Mouse (Mus musculus) inflammation-experienced regulatory T-cells, adult 6 months (primary cell): ENCODE results near the gene Bloc1s6. TPM values are rescaled to one million over a fixed set of nuclear protein-coding genes. Genes with fewer than 3 reads are reported as not detected.

Experiments used
- ATAC-seq: one replicate; pipeline ENCODE4 v1.8.0; 2017
- polyA plus RNA-seq, 3 experiments: library from polyadenylated mRNA; unstranded; fragments of 100-300 nt; shearing (Covaris generic); gene quantifications; one replicate each; pipeline ENCODE4 v1.2.1; 2017

Bloc1s6 gene
- polyA plus RNA-seq, 3 experiments from 2014 or later = 41.1 to 56.1 (median 46.3) TPM

- peak; percentile 85 for ATAC-seq
Measured at GRCm38 (mm10) chr2:122765071-122765793, 26.9 kb downstream of the Bloc1s6 start, which contains the start of gene Sqor. TSS of gene Sqor (plus strand) at chr2:122765237.

DNA sequence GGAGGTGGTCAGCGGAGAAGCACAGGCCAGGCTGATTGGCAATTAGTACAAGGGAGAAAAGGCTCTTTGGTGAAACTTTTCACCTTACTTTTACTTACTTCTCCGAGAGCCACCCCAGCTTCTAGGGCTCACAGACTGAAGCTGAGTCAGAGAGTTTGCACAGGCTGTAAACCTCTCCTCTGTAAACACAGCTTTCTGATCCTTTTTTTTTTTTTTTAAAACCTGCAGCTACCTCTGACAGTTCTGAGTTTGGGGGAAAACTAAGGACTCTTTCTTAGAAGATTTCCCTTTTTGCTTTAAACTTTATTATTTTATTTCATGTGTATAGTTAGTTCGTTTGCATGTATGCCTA lies 27.5 kb downstream of the Bloc1s6 start:
- no peak for ATAC-seq

GRCm38 (mm10) chr2:122771002-122771401 lies 32.7 kb downstream of the Bloc1s6 start:
- ATAC-seq = no peak

GRCm38 (mm10) chr2:122772899-122773298 lies 34.6 kb downstream of the Bloc1s6 start:
- no peak for ATAC-seq

- no peak for ATAC-seq
Measured at GRCm38 (mm10) chr2:122775491-122775890, 37.2 kb downstream of the Bloc1s6 start.

DNA sequence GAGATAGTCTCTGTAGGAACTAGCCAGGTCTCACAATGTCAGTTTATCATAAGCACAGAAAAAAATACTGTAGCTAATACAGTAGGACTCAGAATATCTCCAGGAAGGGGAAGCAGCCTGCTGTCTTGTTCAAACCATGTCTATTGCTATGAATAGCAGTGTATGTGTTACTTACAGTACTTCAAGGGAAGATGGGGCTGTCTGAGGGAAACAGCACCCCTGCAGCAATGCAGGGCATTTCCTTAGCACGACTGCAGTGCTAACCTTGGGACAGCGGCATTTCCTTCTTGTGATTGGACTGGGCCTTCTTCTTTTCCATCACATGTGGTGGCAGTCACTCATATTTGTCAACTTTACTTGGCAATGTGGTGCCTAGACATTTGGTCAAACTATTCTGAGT lies 38.5 kb downstream of the Bloc1s6 start:
- ATAC-seq = no peak

GRCm38 (mm10) chr2:122779967-122780366 lies 41.7 kb downstream of the Bloc1s6 start:
- no peak for ATAC-seq

- ATAC-seq = no peak
Measured at GRCm38 (mm10) chr2:122780447-122780846, 42.1 kb downstream of the Bloc1s6 start.

GRCm38 (mm10) chr2:122781590-122782356 lies 43.5 kb downstream of the Bloc1s6 start:
- no peak for ATAC-seq

DNA sequence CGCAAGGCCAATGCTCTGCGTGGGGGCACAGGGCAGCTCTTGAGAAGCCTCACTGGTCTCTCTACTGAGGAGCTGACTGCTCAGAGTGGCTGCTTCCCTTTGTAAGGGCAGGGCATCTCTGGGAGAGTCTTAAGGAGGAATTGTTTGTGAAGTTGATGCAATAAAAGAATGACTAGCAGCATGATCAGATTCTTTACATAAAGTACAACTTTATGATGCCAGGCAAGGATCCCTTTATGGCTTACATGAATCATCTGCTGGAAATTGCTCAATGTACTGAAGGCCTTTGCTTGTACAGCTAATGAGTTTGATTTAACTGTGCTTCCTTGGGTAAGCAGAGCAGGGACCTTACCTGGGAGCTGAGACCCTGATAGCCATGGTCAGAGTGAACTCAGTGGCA lies 45.4 kb downstream of the Bloc1s6 start:
- no peak for ATAC-seq

DNA sequence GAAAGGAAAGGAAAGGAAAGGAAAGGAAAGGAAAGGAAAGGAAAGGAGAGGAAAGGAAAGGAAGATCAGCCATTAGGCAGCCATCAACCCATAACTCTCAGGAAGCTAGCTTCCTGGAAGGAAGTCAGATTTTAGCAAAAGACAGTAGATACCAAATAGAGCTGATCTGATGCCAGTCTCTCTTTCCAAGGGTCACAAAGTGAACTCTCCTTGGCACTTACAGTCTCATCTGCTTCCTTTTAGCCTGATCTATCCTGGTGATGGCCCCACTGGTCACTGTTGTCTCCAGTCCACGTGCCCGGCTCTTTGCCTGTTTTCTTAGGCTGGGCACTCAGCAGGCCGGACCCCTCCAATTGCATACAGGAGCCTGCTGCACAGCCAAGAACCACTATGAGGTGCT lies 46.4 kb downstream of the Bloc1s6 start:
- ATAC-seq = no peak

DNA sequence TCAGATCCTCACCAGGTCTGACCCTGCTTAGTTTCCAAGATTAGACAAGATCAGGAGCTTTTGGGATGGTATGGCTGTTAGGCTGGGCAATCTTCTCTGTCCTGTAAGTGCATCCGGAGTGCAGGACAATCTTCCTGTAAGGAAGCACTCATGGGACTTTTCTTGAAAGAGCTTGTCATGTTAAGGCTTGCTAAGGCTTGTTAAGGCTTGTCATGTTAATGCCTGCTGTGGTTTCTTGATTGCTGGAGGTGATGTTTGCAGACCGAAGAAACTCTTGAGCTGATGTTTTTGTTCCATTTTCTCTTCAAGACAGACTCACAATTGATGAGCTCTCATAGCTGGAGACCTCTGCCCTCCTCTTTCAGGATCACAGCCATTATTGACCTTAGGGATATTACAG lies 47.9 kb downstream of the Bloc1s6 start:
- ATAC-seq = no peak

- no peak for ATAC-seq
Measured at GRCm38 (mm10) chr2:122789311-122789710, 51.0 kb downstream of the Bloc1s6 start.

DNA sequence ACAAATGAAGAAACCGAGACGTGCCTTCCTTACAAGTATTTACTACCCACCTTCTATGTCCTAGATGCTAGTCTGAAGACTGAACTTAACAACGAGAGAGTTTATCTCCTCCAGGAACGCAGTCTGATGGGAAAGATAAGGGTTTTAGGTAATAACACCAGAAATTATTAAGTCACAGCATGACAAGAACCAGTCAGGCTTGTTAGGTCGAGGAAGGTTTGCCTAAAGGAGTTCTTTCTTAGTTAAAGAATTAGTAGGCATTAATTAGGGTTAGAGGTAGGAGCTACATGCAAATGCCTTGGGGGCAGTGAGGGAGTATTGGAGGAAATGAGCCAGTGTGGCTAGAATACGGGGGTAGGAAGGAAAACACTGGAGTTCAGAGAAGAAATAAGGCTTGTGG lies 51.4 kb downstream of the Bloc1s6 start:
- ATAC-seq = no peak

Other genes starting within 250 kb of the Bloc1s6 start
- gene Gatm, start 127.2 kb upstream of the Bloc1s6 start, polyA plus RNA-seq = 1 to 10 TPM in 1 of 3 experiments, under 1 TPM in 2; 0.32 to 1.7 (median 0.46) TPM
- 1 to 10 TPM in 1 of 3 experiments, not detected in 2; 5.0 TPM for gene AA467197, start 101.5 kb upstream of the Bloc1s6 start, polyA plus RNA-seq
- gene Slc30a4, start 35.8 kb upstream of the Bloc1s6 start, polyA plus RNA-seq = under 1 TPM; 0.15 to 0.91 (median 0.59) TPM
- 10 to 100 TPM in 2 of 3 experiments, 1 to 10 TPM in 1; 4.6 to 14.9 (median 14.8) TPM for gene Sqor, start 26.7 kb downstream of the Bloc1s6 start, polyA plus RNA-seq